In genomic region chr16:10694414-10694851, GRCm38 (mm10) we compare ENCODE assay signal across 10 mouse cellular contexts.
DNase-seq lines count a peak whose midpoint lies in the region; ATAC-seq and TF ChIP-seq lines count a peak whose summit lies in the region.
"Had no signal": no experiment of that assay in that cellular context is flagged by ENCODE, and none has a peak within 500 bp of the region (broad histone marks: within the 10 kb centered on the region; RNA-seq: fewer than 3 reads in every experiment).

No protein-coding gene starts in this region.

- H3K4me3 ChIP-seq in forebrain, embryonic 14.5 days (ENCODE audit: low read depth, low read length), result no peak overlapping the region
- no peak overlapping the region for H3K4me3 ChIP-seq in forebrain, embryonic 11.5 days (ENCODE audit: low read depth, low read length)
- H3K4me3 ChIP-seq in liver, embryonic 13.5 days (replicated peaks), result no peak overlapping the region
- no peak overlapping the region for H3K4me3 ChIP-seq in stomach, postnatal 0 days (ENCODE audit: low read depth, low read length)
- H3K4me3 ChIP-seq: forebrain, embryonic 15.5 days; neural tube, embryonic 12.5 days had no signal

- H3K36me3 ChIP-seq in forebrain, embryonic 14.5 days (ENCODE audit: control insufficient read depth, insufficient read depth, low read length), result peaks cover 7% of the 10 kb centered on the region; the same call in 1 of the 2 replicates
- H3K36me3 ChIP-seq in forebrain, embryonic 11.5 days (ENCODE audit: control insufficient read depth, insufficient read depth, low read length), result no peaks in the 10 kb centered on the region
- H3K36me3 ChIP-seq in liver, embryonic 13.5 days, result no peaks in the 10 kb centered on the region
- no peaks in the 10 kb centered on the region for H3K36me3 ChIP-seq in stomach, postnatal 0 days (ENCODE audit: control insufficient read depth, insufficient read depth, low read length)
- H3K36me3 ChIP-seq: forebrain, embryonic 15.5 days had no signal

- no peak for ATAC-seq in forebrain, embryonic 14.5 days
- no peak for ATAC-seq in forebrain, embryonic 11.5 days (replicated peaks; ENCODE audit: low FRiP score)
- ATAC-seq in liver, embryonic 13.5 days (ENCODE audit: low read depth), result no peak
- ATAC-seq in stomach, postnatal 0 days (ENCODE audit: low FRiP score, low TSS enrichment), result peak; percentile 76
- ATAC-seq: forebrain, embryonic 15.5 days had no signal

- peak; percentile 28 for DNase-seq in forebrain, embryonic 14.5 days (ENCODE audit: low spot score)
- DNase-seq in forebrain, embryonic 11.5 days (ENCODE audit: low spot score), result no peak
- DNase-seq in thymus, postnatal 25 days, result peak; percentile 45
- no peak for DNase-seq in thymus, postnatal 0 days (ENCODE audit: low spot score)
- no peak for DNase-seq in liver, embryonic 13.5 days
- DNase-seq in stomach, postnatal 0 days (ENCODE audit: low spot score), result peak; percentile 69
- DNase-seq in adrenal gland, postnatal 4 days (ENCODE audit: low spot score in 2 of 2), result no peak
- no peak for DNase-seq in adrenal gland, postnatal 25 days

- no peaks in the 10 kb centered on the region for H3K27me3 ChIP-seq in forebrain, embryonic 14.5 days (replicated peaks; ENCODE audit: control insufficient read depth, insufficient read depth, low read length)
- no peaks in the 10 kb centered on the region; the same call in 1 of the 2 replicates for H3K27me3 ChIP-seq in forebrain, embryonic 11.5 days (ENCODE audit: control insufficient read depth, insufficient read depth, low read length)
- no peaks in the 10 kb centered on the region for H3K27me3 ChIP-seq in liver, embryonic 13.5 days
- no peaks in the 10 kb centered on the region for H3K27me3 ChIP-seq in stomach, postnatal 0 days (ENCODE audit: control insufficient read depth, insufficient read depth, low read length)
- H3K27me3 ChIP-seq: forebrain, embryonic 15.5 days; neural tube, embryonic 12.5 days had no signal

- WGBS in forebrain, embryonic 14.5 days, result 49% methylated on average over 11 of the region's 11 CpGs
- WGBS in forebrain, embryonic 11.5 days, result 67% methylated on average over 11 of the region's 11 CpGs
- WGBS in liver, embryonic 13.5 days (ENCODE audit: insufficient replicate concordance), result 56% methylated on average over 11 of the region's 11 CpGs
- WGBS in stomach, postnatal 0 days, result 13% methylated on average over 11 of the region's 11 CpGs

- H3K9me3 ChIP-seq in forebrain, embryonic 14.5 days (replicated peaks; ENCODE audit: control insufficient read depth, low read length), result no peaks in the 10 kb centered on the region
- no peaks in the 10 kb centered on the region for H3K9me3 ChIP-seq in forebrain, embryonic 11.5 days (ENCODE audit: control insufficient read depth, low read length)
- no peaks in the 10 kb centered on the region for H3K9me3 ChIP-seq in liver, embryonic 13.5 days (replicated peaks)
- no peaks in the 10 kb centered on the region for H3K9me3 ChIP-seq in stomach, postnatal 0 days (ENCODE audit: control insufficient read depth, low read length)
- H3K9me3 ChIP-seq: forebrain, embryonic 15.5 days; neural tube, embryonic 12.5 days had no signal

- no peak for TF ChIP-seq CTCF in stomach, postnatal 0 days (IDR thresholded peaks at IDR 0.05; ENCODE audit: low read depth)

- no peak overlapping the region for H3K9ac ChIP-seq in forebrain, embryonic 14.5 days (ENCODE audit: low read length)
- H3K9ac ChIP-seq in forebrain, embryonic 11.5 days (ENCODE audit: low read length), result no peak overlapping the region
- no peak overlapping the region for H3K9ac ChIP-seq in liver, embryonic 13.5 days
- H3K9ac ChIP-seq in stomach, postnatal 0 days (ENCODE audit: low read length), result no peak overlapping the region
- H3K9ac ChIP-seq: forebrain, embryonic 15.5 days; neural tube, embryonic 12.5 days had no signal

- no peaks in the 10 kb centered on the region for H3K4me1 ChIP-seq in forebrain, embryonic 14.5 days (ENCODE audit: control insufficient read depth, insufficient read depth, low read length)
- H3K4me1 ChIP-seq in forebrain, embryonic 11.5 days (replicated peaks; ENCODE audit: control insufficient read depth, insufficient read depth, low read length), result no peaks in the 10 kb centered on the region
- peaks cover 32% of the 10 kb centered on the region for H3K4me1 ChIP-seq in liver, embryonic 13.5 days (replicated peaks)
- H3K4me1 ChIP-seq in stomach, postnatal 0 days (replicated peaks; ENCODE audit: control insufficient read depth, insufficient read depth), result 0 out of 2 replicates have a peak, but pooled peaks cover 5% of the 10 kb centered on the region
- H3K4me1 ChIP-seq: neural tube, embryonic 12.5 days had no signal

- no peak overlapping the region for H3K27ac ChIP-seq in forebrain, embryonic 14.5 days (ENCODE audit: low read depth, low read length)
- no peak overlapping the region for H3K27ac ChIP-seq in forebrain, embryonic 11.5 days (ENCODE audit: low read depth, low read length)
- 0 out of 2 replicates have a peak overlapping the region, but pooled peaks have one; percentile 18 for H3K27ac ChIP-seq in liver, embryonic 13.5 days
- H3K27ac ChIP-seq in stomach, postnatal 0 days (replicated peaks), result no peak overlapping the region
- H3K27ac ChIP-seq: forebrain, embryonic 15.5 days; neural tube, embryonic 12.5 days had no signal

- no peak for TF ChIP-seq EP300 in stomach, postnatal 0 days (optimal IDR thresholded peaks at IDR 0.05)

- H3K4me2 ChIP-seq in forebrain, embryonic 14.5 days (ENCODE audit: low read length), result no peak overlapping the region
- H3K4me2 ChIP-seq in forebrain, embryonic 11.5 days (ENCODE audit: low read depth, low read length, severe bottlenecking), result no peak overlapping the region
- no peak overlapping the region for H3K4me2 ChIP-seq in liver, embryonic 13.5 days
- no peak overlapping the region for H3K4me2 ChIP-seq in stomach, postnatal 0 days (replicated peaks; ENCODE audit: low read depth)
- H3K4me2 ChIP-seq: forebrain, embryonic 15.5 days; neural tube, embryonic 12.5 days had no signal

Comparison
In these comparisons a context has a peak if more than half of its experiments do, and no peak if none do; other contexts are left out.
1. DNase-seq: peak in forebrain, embryonic 14.5 days (single experiment), thymus, postnatal 25 days (single experiment) and stomach, postnatal 0 days (single experiment); none in forebrain, embryonic 11.5 days (single experiment), thymus, postnatal 0 days (single experiment), liver, embryonic 13.5 days (single experiment), adrenal gland, postnatal 4 days (0 of 2) and adrenal gland, postnatal 25 days (single experiment).